Mouse (Mus musculus) MEL (cell line): ENCODE measurements at regions not wholly inside any gene's neighbourhood (a gene's known extent, or its start where the extent isn't known, plus 50 kb on each side); places are given as distances from the start of the nearest gene placed in this dataset.

Source experiments
- CTCF ChIP-seq, 3 experiments: IDR thresholded peaks in 2 of 3; conservative IDR thresholded peaks in 1 of 3; 2 replicates each; pipeline ENCODE4 v1.5.1; 2011 to 2012; ENCODE audit warnings: low read length in 3 of 3, low read depth in 2 of 3, mild to moderate bottlenecking in 2 of 3, improper control_type of control experiment in 1 of 3, inconsistent platforms in 1 of 3, mixed read lengths in 1 of 3, moderate library complexity in 1 of 3; ENCODE audit not compliant: control insufficient read depth in 1 of 3, insufficient read depth in 1 of 3, poor library complexity in 1 of 3, severe bottlenecking in 1 of 3
- EP300 ChIP-seq, 2 experiments: IDR thresholded peaks; 2 replicates each; pipeline ENCODE4 v1.6.1; 2011; ENCODE audit warnings: improper control_type of control experiment in 2 of 2, low read length in 2 of 2, low read depth in 1 of 2, mild to moderate bottlenecking in 1 of 2
- ETS1 ChIP-seq: IDR thresholded peaks from 2 replicates; pipeline ENCODE4 v1.6.1; 2012; ENCODE audit warnings: low read depth, mild to moderate bottlenecking, inconsistent platforms, low read length, improper control_type of control experiment, moderate library complexity
- GATA1 ChIP-seq: IDR thresholded peaks from 2 replicates; pipeline ENCODE4 v1.6.1; 2011; ENCODE audit warnings: low read depth, low read length, improper control_type of control experiment
- POLR2A ChIP-seq, 2 experiments: IDR thresholded peaks; 2 replicates each; pipeline ENCODE4 v1.6.1; 2011 to 2012; ENCODE audit warnings: low read length in 2 of 2, mild to moderate bottlenecking in 2 of 2, control low read depth in 1 of 2, improper control_type of control experiment in 1 of 2, low read depth in 1 of 2, moderate library complexity in 1 of 2; ENCODE audit not compliant: control insufficient read depth in 1 of 2, insufficient read depth in 1 of 2, poor library complexity in 1 of 2
- POLR2AphosphoS2 ChIP-seq: IDR thresholded peaks from 2 replicates; pipeline ENCODE4 v1.6.1; 2011; ENCODE audit warnings: low read length, improper control_type of control experiment
- SMC3 ChIP-seq: IDR thresholded peaks from 2 replicates; pipeline ENCODE4 v1.6.1; 2011; ENCODE audit warnings: low read depth, low read length, improper control_type of control experiment
- TAL1 ChIP-seq: IDR thresholded peaks from 2 replicates; pipeline ENCODE4 v1.6.1; 2012; ENCODE audit warnings: mild to moderate bottlenecking, inconsistent platforms, low read length, moderate library complexity, mixed read lengths
- ZKSCAN1 ChIP-seq: IDR thresholded peaks from 2 replicates; pipeline ENCODE4 v1.6.1; 2012; ENCODE audit warnings: low read depth, mild to moderate bottlenecking, inconsistent platforms, low read length, improper control_type of control experiment, moderate library complexity
- ZNF384 ChIP-seq: IDR thresholded peaks from 2 replicates; pipeline ENCODE4 v1.6.1; 2012; ENCODE audit warnings: low read depth, mild to moderate bottlenecking, inconsistent platforms, low read length, improper control_type of control experiment

DNA sequence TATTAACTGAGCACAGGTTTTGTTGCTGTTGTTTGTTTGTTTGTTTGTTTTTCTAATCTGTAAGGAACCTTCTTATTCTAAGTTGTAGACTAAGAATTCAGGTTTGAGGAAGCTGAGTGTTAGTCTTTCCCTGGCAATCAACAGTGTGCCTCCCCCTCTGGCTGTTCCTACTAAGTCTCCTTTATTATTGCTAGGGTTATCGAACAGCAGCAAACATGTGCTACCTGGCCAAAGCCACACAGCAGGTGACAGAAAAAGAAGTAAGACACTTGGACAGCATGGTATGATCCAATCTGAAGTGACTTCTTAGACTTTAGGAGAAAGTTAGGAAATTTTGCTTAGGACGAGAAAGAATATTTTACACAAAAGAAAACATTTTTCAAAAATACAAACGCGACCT lies 163.3 kb downstream of the Gm12689 start:
- TF ChIP-seq CTCF (IDR thresholded peaks at IDR 0.05 in 2 of 3, conservative IDR thresholded peaks at IDR 0.05 in 1 of 3; ENCODE audit: control insufficient read depth in 1 of 3, insufficient read depth in 1 of 3, low read depth in 2 of 3, low read length in 3 of 3, poor library complexity in 1 of 3, severe bottlenecking in 1 of 3): no peak
- no peak for TF ChIP-seq SMC3
- TF ChIP-seq GATA1: no peak
- no peak for TF ChIP-seq POLR2AphosphoS2
- TF ChIP-seq POLR2A (IDR thresholded peaks at IDR 0.05; ENCODE audit: control insufficient read depth in 1 of 2, insufficient read depth in 1 of 2, low read depth in 1 of 2, low read length in 2 of 2, poor library complexity in 1 of 2): no peak
- no peak for TF ChIP-seq EP300 (IDR thresholded peaks at IDR 0.05; ENCODE audit: low read depth in 1 of 2, low read length in 2 of 2)
- no peak for TF ChIP-seq TAL1
- TF ChIP-seq ZKSCAN1: no peak
- no peak for TF ChIP-seq ZNF384
- TF ChIP-seq ETS1: no peak
